Mouse (Mus musculus): Measurements from ENCODE around the gene Cmss1. TPM values are rescaled to one million over a fixed set of nuclear protein-coding genes. Genes with fewer than 3 reads are reported as not detected.
"Not testable (repeated sequence)": the region's sequence is repeated elsewhere in the genome, so short reads cannot be mapped to it uniquely, and the experiment has no call there.

Cmss1 gene
- polyA plus RNA-seq, 1 experiment = 26.5 TPM

GRCm38 (mm10) chr16:57397845-57398244 lies 208.8 kb downstream of the Cmss1 start:
- no peak overlapping the region for H3K4me3 ChIP-seq
- no peaks in the 10 kb centered on the region for H3K79me2 ChIP-seq (ENCODE audit: control insufficient read depth, insufficient read depth)
- no peaks in the 10 kb centered on the region for H3K36me3 ChIP-seq (ENCODE audit: control insufficient read depth, insufficient read depth)
- no peaks in the 10 kb centered on the region for H3K27me3 ChIP-seq (ENCODE audit: control insufficient read depth, insufficient read depth, insufficient read length)
- TF ChIP-seq TCF3 (IDR thresholded peaks at IDR 0.05; ENCODE audit: insufficient read length, low read depth) = no peak
- no peak for TF ChIP-seq MYOG (IDR thresholded peaks at IDR 0.05; ENCODE audit: control insufficient read depth in 1 of 3, insufficient read depth in 1 of 3, insufficient read length in 2 of 3, low read depth in 2 of 3)
- no peak for TF ChIP-seq POLR2A (IDR thresholded peaks at IDR 0.05; ENCODE audit: insufficient read length, low read depth)
- no peak for TF ChIP-seq SRF (IDR thresholded peaks at IDR 0.05; ENCODE audit: control insufficient read depth, insufficient read length, low read depth)
- TF ChIP-seq CEBPB (IDR thresholded peaks at IDR 0.05; ENCODE audit: insufficient read depth, poor library complexity, severe bottlenecking) = no peak
- no peak for TF ChIP-seq TCF12 (IDR thresholded peaks at IDR 0.05; ENCODE audit: insufficient read depth, poor library complexity, severe bottlenecking)
- no peak for TF ChIP-seq USF1 (IDR thresholded peaks at IDR 0.05; ENCODE audit: low read depth)
- TF ChIP-seq MAX (IDR thresholded peaks at IDR 0.05; ENCODE audit: low read depth) = no peak
- no peak for TF ChIP-seq MYOD1 (IDR thresholded peaks at IDR 0.05; ENCODE audit: control insufficient read depth in 1 of 3, insufficient read length in 2 of 3, low read depth in 2 of 3)
- TF ChIP-seq POLR2AphosphoS2 (IDR thresholded peaks at IDR 0.05; ENCODE audit: insufficient read length, low read depth) = no peak
- TF ChIP-seq REST (IDR thresholded peaks at IDR 0.05; ENCODE audit: insufficient read depth, insufficient read length) = no peak
- TF ChIP-seq E2F4 (IDR thresholded peaks at IDR 0.05; ENCODE audit: insufficient read depth) = no peak
- H3ac ChIP-seq (ENCODE audit: control insufficient read depth, insufficient read length) = no peak overlapping the region
- H3K4me2 ChIP-seq (ENCODE audit: low read depth) = no peak overlapping the region

- Histone ChIP-seq H3K79me2 (ENCODE audit: control insufficient read depth, insufficient read depth) (no peaks in the 10 kb centered on the region), H3K36me3 (ENCODE audit: control insufficient read depth, insufficient read depth) (no peaks in the 10 kb centered on the region), H3K4me3 (no peak overlapping the region), H3K27me3 (ENCODE audit: control insufficient read depth, insufficient read depth, insufficient read length) (no peaks in the 10 kb centered on the region), H3K4me2 (ENCODE audit: low read depth) (no peak overlapping the region), H3ac (ENCODE audit: control insufficient read depth, insufficient read length) (no peak overlapping the region)
- no peak for TF ChIP-seq REST (IDR thresholded peaks at IDR 0.05; ENCODE audit: insufficient read depth, insufficient read length)
These were observed 210.4 kb downstream of the Cmss1 start for GRCm38 (mm10) chr16:57396249-57396648.

- no peak overlapping the region for H3K4me3 ChIP-seq
- no peaks in the 10 kb centered on the region for H3K27me3 ChIP-seq (ENCODE audit: control insufficient read depth, insufficient read depth, insufficient read length)
- no peaks in the 10 kb centered on the region for H3K79me2 ChIP-seq (ENCODE audit: control insufficient read depth, insufficient read depth)
- no peak overlapping the region for H3ac ChIP-seq (ENCODE audit: control insufficient read depth, insufficient read length)
- H3K4me2 ChIP-seq (ENCODE audit: low read depth) = no peak overlapping the region
- TF ChIP-seq TCF12 (IDR thresholded peaks at IDR 0.05; ENCODE audit: insufficient read depth, poor library complexity, severe bottlenecking) = no peak
- TF ChIP-seq MYOG (IDR thresholded peaks at IDR 0.05; ENCODE audit: control insufficient read depth in 1 of 3, insufficient read depth in 1 of 3, insufficient read length in 2 of 3, low read depth in 2 of 3) = peak in 1 of 3 experiments; percentile 24
- H3K36me3 ChIP-seq (ENCODE audit: control insufficient read depth, insufficient read depth) = no peaks in the 10 kb centered on the region
These were observed 213.5 kb downstream of the Cmss1 start for GRCm38 (mm10) chr16:57393161-57393560.

- Histone ChIP-seq H3K27me3 (ENCODE audit: control insufficient read depth, insufficient read depth, insufficient read length) (no peaks in the 10 kb centered on the region), H3K36me3 (ENCODE audit: control insufficient read depth, insufficient read depth) (no peaks in the 10 kb centered on the region), H3K79me2 (ENCODE audit: control insufficient read depth, insufficient read depth) (no peaks in the 10 kb centered on the region), H3ac (ENCODE audit: control insufficient read depth, insufficient read length) (no peak overlapping the region), H3K4me3 (no peak overlapping the region), H3K4me2 (ENCODE audit: low read depth) (no peak overlapping the region)
- TF ChIP-seq E2F4 (IDR thresholded peaks at IDR 0.05; ENCODE audit: insufficient read depth) = no peak
- no peak for TF ChIP-seq TCF12 (IDR thresholded peaks at IDR 0.05; ENCODE audit: insufficient read depth, poor library complexity, severe bottlenecking)
- TF ChIP-seq MAX (IDR thresholded peaks at IDR 0.05; ENCODE audit: low read depth) = no peak
- TF ChIP-seq SRF (IDR thresholded peaks at IDR 0.05; ENCODE audit: control insufficient read depth, insufficient read length, low read depth) = no peak
- TF ChIP-seq REST (IDR thresholded peaks at IDR 0.05; ENCODE audit: insufficient read depth, insufficient read length) = no peak
- no peak for TF ChIP-seq CEBPB (IDR thresholded peaks at IDR 0.05; ENCODE audit: insufficient read depth, poor library complexity, severe bottlenecking)
- TF ChIP-seq MYOD1 (IDR thresholded peaks at IDR 0.05; ENCODE audit: control insufficient read depth in 1 of 3, insufficient read length in 2 of 3, low read depth in 2 of 3) = no peak
- no peak for TF ChIP-seq POLR2A (IDR thresholded peaks at IDR 0.05; ENCODE audit: insufficient read length, low read depth)
- no peak for TF ChIP-seq TCF3 (IDR thresholded peaks at IDR 0.05; ENCODE audit: insufficient read length, low read depth)
- TF ChIP-seq POLR2AphosphoS2 (IDR thresholded peaks at IDR 0.05; ENCODE audit: insufficient read length, low read depth) = no peak
- TF ChIP-seq USF1 (IDR thresholded peaks at IDR 0.05; ENCODE audit: low read depth) = no peak
- TF ChIP-seq MYOG (IDR thresholded peaks at IDR 0.05; ENCODE audit: control insufficient read depth in 1 of 3, insufficient read depth in 1 of 3, insufficient read length in 2 of 3, low read depth in 2 of 3) = no peak
These were observed 214.2 kb downstream of the Cmss1 start for GRCm38 (mm10) chr16:57392461-57392860.

GRCm38 (mm10) chr16:57391171-57391570 lies 215.5 kb downstream of the Cmss1 start:
- not testable (repeated sequence) for H3K4me2 ChIP-seq (ENCODE audit: low read depth); H3K27me3 ChIP-seq (ENCODE audit: control insufficient read depth, insufficient read depth, insufficient read length); H3ac ChIP-seq (ENCODE audit: control insufficient read depth, insufficient read length); H3K36me3 ChIP-seq (ENCODE audit: control insufficient read depth, insufficient read depth); H3K4me3 ChIP-seq; H3K79me2 ChIP-seq (ENCODE audit: control insufficient read depth, insufficient read depth)

Data from myocyte (in vitro differentiated cells).